Mouse (Mus musculus) MEL (cell line): Measurements from ENCODE around the gene Ly6g6c. TPM values are rescaled to one million over a fixed set of nuclear protein-coding genes. Genes with fewer than 3 reads are reported as not detected.

Experiments used
- DNase-seq: peaks from one replicate; pipeline ENCODE4 v3.0.0; 2011; ENCODE audit warnings: low read depth, low spot score
- H3K27ac ChIP-seq: 2 replicates; pipeline ENCODE4 v1.5.1; 2012; ENCODE audit warnings: low read depth, mild to moderate bottlenecking, control low read depth, low read length, moderate library complexity; ENCODE audit not compliant: control insufficient read depth
- H3K27me3 ChIP-seq, 2 experiments: fragments of 150-350 bp in 1 of 2; sonication (generic) in 1 of 2; 2 replicates each; pipeline ENCODE4 v1.6.1; 2012; ENCODE audit warnings: low read length in 2 of 2, mild to moderate bottlenecking in 2 of 2, improper control_type of control experiment in 1 of 2, moderate library complexity in 1 of 2; ENCODE audit not compliant: insufficient read depth in 2 of 2, control insufficient read depth in 1 of 2
- H3K36me3 ChIP-seq, 2 experiments: 2 replicates each; pipeline ENCODE4 v1.6.1; 2012 to 2014; ENCODE audit warnings: low read length in 2 of 2, improper control_type of control experiment in 1 of 2, inconsistent platforms in 1 of 2, mild to moderate bottlenecking in 1 of 2; ENCODE audit not compliant: insufficient read depth in 2 of 2, control insufficient read depth in 1 of 2
- H3K4me1 ChIP-seq, 2 experiments: fragments of 150-350 bp in 1 of 2; sonication (generic) in 1 of 2; 2 replicates each; pipeline ENCODE4 v1.6.1; 2012; ENCODE audit warnings: low read length in 2 of 2, improper control_type of control experiment in 1 of 2, mild to moderate bottlenecking in 1 of 2; ENCODE audit not compliant: insufficient read depth in 2 of 2, control insufficient read depth in 1 of 2
- H3K4me3 ChIP-seq, 2 experiments: fragments of 150-350 bp in 1 of 2; sonication (generic) in 1 of 2; 2 replicates each; pipeline ENCODE4 v1.5.1; 2012; ENCODE audit warnings: low read depth in 2 of 2, low read length in 2 of 2, mild to moderate bottlenecking in 2 of 2, moderate library complexity in 2 of 2, control low read depth in 1 of 2, improper control_type of control experiment in 1 of 2; ENCODE audit not compliant: control insufficient read depth in 1 of 2, insufficient read depth in 1 of 2
- H3K79me2 ChIP-seq: 2 replicates; pipeline ENCODE4 v1.6.1; 2012; ENCODE audit warnings: mild to moderate bottlenecking, low read length, moderate library complexity; ENCODE audit not compliant: control insufficient read depth, poor library complexity, insufficient read depth
- H3K9ac ChIP-seq: 2 replicates; pipeline ENCODE4 v1.6.1; 2012; ENCODE audit warnings: low read depth, mild to moderate bottlenecking, control low read depth, low read length, moderate library complexity; ENCODE audit not compliant: control insufficient read depth, poor library complexity, severe bottlenecking
- H3K9me3 ChIP-seq: fragments of 150-350 bp; sonication (generic); replicated peaks from 2 replicates; pipeline ENCODE4 v1.6.1; 2012; ENCODE audit warnings: mild to moderate bottlenecking, low read length, improper control_type of control experiment, moderate library complexity; ENCODE audit not compliant: insufficient read depth
- BHLHE40 ChIP-seq: IDR thresholded peaks from 2 replicates; pipeline ENCODE4 v1.6.1; 2012; ENCODE audit warnings: low read depth, mild to moderate bottlenecking, inconsistent platforms, low read length, improper control_type of control experiment, borderline replicate concordance
- CHD1 ChIP-seq: IDR thresholded peaks from 2 replicates; pipeline ENCODE4 v1.6.1; 2012; ENCODE audit warnings: low read depth, mild to moderate bottlenecking, inconsistent platforms, low read length, improper control_type of control experiment
- CHD2 ChIP-seq: IDR thresholded peaks from 2 replicates; pipeline ENCODE4 v1.6.1; 2011; ENCODE audit warnings: low read length, improper control_type of control experiment
- CTCF ChIP-seq, 3 experiments: IDR thresholded peaks in 2 of 3; conservative IDR thresholded peaks in 1 of 3; 2 replicates each; pipeline ENCODE4 v1.5.1; 2011 to 2012; ENCODE audit warnings: low read length in 3 of 3, low read depth in 2 of 3, mild to moderate bottlenecking in 2 of 3, improper control_type of control experiment in 1 of 3, inconsistent platforms in 1 of 3, mixed read lengths in 1 of 3, moderate library complexity in 1 of 3; ENCODE audit not compliant: control insufficient read depth in 1 of 3, insufficient read depth in 1 of 3, poor library complexity in 1 of 3, severe bottlenecking in 1 of 3
- E2F4 ChIP-seq: IDR thresholded peaks from 2 replicates; pipeline ENCODE4 v1.6.1; 2011; ENCODE audit warnings: low read depth, low read length, improper control_type of control experiment, borderline replicate concordance
- ELF1 ChIP-seq: IDR thresholded peaks from 2 replicates; pipeline ENCODE4 v1.6.1; 2014; ENCODE audit warnings: low read depth, mild to moderate bottlenecking, inconsistent platforms, low read length, improper control_type of control experiment, moderate library complexity
- EP300 ChIP-seq, 2 experiments: IDR thresholded peaks; 2 replicates each; pipeline ENCODE4 v1.6.1; 2011; ENCODE audit warnings: improper control_type of control experiment in 2 of 2, low read length in 2 of 2, low read depth in 1 of 2, mild to moderate bottlenecking in 1 of 2
- ETS1 ChIP-seq: IDR thresholded peaks from 2 replicates; pipeline ENCODE4 v1.6.1; 2012; ENCODE audit warnings: low read depth, mild to moderate bottlenecking, inconsistent platforms, low read length, improper control_type of control experiment, moderate library complexity
- GATA1 ChIP-seq: IDR thresholded peaks from 2 replicates; pipeline ENCODE4 v1.6.1; 2011; ENCODE audit warnings: low read depth, low read length, improper control_type of control experiment
- HCFC1 ChIP-seq: IDR thresholded peaks from 2 replicates; pipeline ENCODE4 v1.6.1; 2012; ENCODE audit warnings: low read depth, mild to moderate bottlenecking, inconsistent platforms, low read length, improper control_type of control experiment, moderate library complexity
- JUND ChIP-seq: IDR thresholded peaks from 2 replicates; pipeline ENCODE4 v1.6.1; 2011; ENCODE audit warnings: low read depth, mild to moderate bottlenecking, improper control_type of control experiment, low read length
- KAT2A ChIP-seq: conservative IDR thresholded peaks from 2 replicates; pipeline ENCODE4 v1.6.1; 2012; ENCODE audit warnings: low read depth, low read length, improper control_type of control experiment, inconsistent platforms
- MAFK ChIP-seq: IDR thresholded peaks from 2 replicates; pipeline ENCODE4 v1.6.1; 2011; ENCODE audit warnings: low read depth, mild to moderate bottlenecking, low read length, improper control_type of control experiment, borderline replicate concordance
- MAX ChIP-seq: IDR thresholded peaks from 2 replicates; pipeline ENCODE4 v1.6.1; 2011; ENCODE audit warnings: low read length, improper control_type of control experiment
- MAZ ChIP-seq: IDR thresholded peaks from 2 replicates; pipeline ENCODE4 v1.6.1; 2012; ENCODE audit warnings: low read depth, mild to moderate bottlenecking, inconsistent platforms, low read length, improper control_type of control experiment
- MEF2A ChIP-seq: IDR thresholded peaks from 2 replicates; pipeline ENCODE4 v1.6.1; 2014; ENCODE audit warnings: low read depth, mild to moderate bottlenecking, inconsistent platforms, low read length, improper control_type of control experiment; ENCODE audit not compliant: poor library complexity, insufficient replicate concordance, severe bottlenecking; ENCODE audit errors: extremely low read depth
- MXI1 ChIP-seq: IDR thresholded peaks from 2 replicates; pipeline ENCODE4 v1.6.1; 2011; ENCODE audit warnings: mild to moderate bottlenecking, low read depth, low read length, improper control_type of control experiment
- MYC ChIP-seq: IDR thresholded peaks from 2 replicates; pipeline ENCODE4 v1.6.1; 2011; ENCODE audit warnings: low read depth, mild to moderate bottlenecking, low read length, improper control_type of control experiment, moderate library complexity
- NELFE ChIP-seq: IDR thresholded peaks from 2 replicates; pipeline ENCODE4 v1.6.1; 2011; ENCODE audit warnings: low read depth, low read length, improper control_type of control experiment
- NRF1 ChIP-seq: IDR thresholded peaks from 2 replicates; pipeline ENCODE4 v1.6.1; 2014; ENCODE audit warnings: low read depth, mild to moderate bottlenecking, inconsistent platforms, low read length, improper control_type of control experiment, moderate library complexity; ENCODE audit not compliant: poor library complexity, insufficient read depth, severe bottlenecking
- POLR2A ChIP-seq, 2 experiments: IDR thresholded peaks; 2 replicates each; pipeline ENCODE4 v1.6.1; 2011 to 2012; ENCODE audit warnings: low read length in 2 of 2, mild to moderate bottlenecking in 2 of 2, control low read depth in 1 of 2, improper control_type of control experiment in 1 of 2, low read depth in 1 of 2, moderate library complexity in 1 of 2; ENCODE audit not compliant: control insufficient read depth in 1 of 2, insufficient read depth in 1 of 2, poor library complexity in 1 of 2
- POLR2AphosphoS5 ChIP-seq: IDR thresholded peaks from 2 replicates; pipeline ENCODE4 v1.6.1; 2012; ENCODE audit warnings: low read depth, borderline replicate concordance, mild to moderate bottlenecking, inconsistent platforms, low read length, moderate library complexity, mixed read lengths
- RAD21 ChIP-seq: IDR thresholded peaks from 2 replicates; pipeline ENCODE4 v1.6.1; 2011; ENCODE audit warnings: mild to moderate bottlenecking, low read depth, low read length, improper control_type of control experiment
- RCOR1 ChIP-seq: IDR thresholded peaks from 2 replicates; pipeline ENCODE4 v1.6.1; 2012; ENCODE audit warnings: low read depth, mild to moderate bottlenecking, inconsistent platforms, low read length, improper control_type of control experiment
- SIN3A ChIP-seq: IDR thresholded peaks from 2 replicates; pipeline ENCODE4 v1.6.1; 2012; ENCODE audit warnings: low read length, improper control_type of control experiment, inconsistent platforms
- SMC3 ChIP-seq: IDR thresholded peaks from 2 replicates; pipeline ENCODE4 v1.6.1; 2011; ENCODE audit warnings: low read depth, low read length, improper control_type of control experiment
- TAL1 ChIP-seq: IDR thresholded peaks from 2 replicates; pipeline ENCODE4 v1.6.1; 2012; ENCODE audit warnings: mild to moderate bottlenecking, inconsistent platforms, low read length, moderate library complexity, mixed read lengths
- TBP ChIP-seq: IDR thresholded peaks from 2 replicates; pipeline ENCODE4 v1.8.0; 2011; ENCODE audit warnings: low read depth, low read length, improper control_type of control experiment
- TCF12 ChIP-seq: IDR thresholded peaks from 2 replicates; pipeline ENCODE4 v1.6.1; 2014; ENCODE audit warnings: low read depth, mild to moderate bottlenecking, inconsistent platforms, low read length, improper control_type of control experiment, moderate library complexity
- UBTF ChIP-seq: IDR thresholded peaks from 2 replicates; pipeline ENCODE4 v1.6.1; 2012; ENCODE audit warnings: low read depth, mild to moderate bottlenecking, inconsistent platforms, low read length, improper control_type of control experiment, moderate library complexity, borderline replicate concordance; ENCODE audit not compliant: insufficient read depth
- USF2 ChIP-seq, 2 experiments: IDR thresholded peaks; 2 replicates each; pipeline ENCODE4 v1.6.1; 2011 to 2012; ENCODE audit warnings: improper control_type of control experiment in 2 of 2, low read length in 2 of 2, borderline replicate concordance in 1 of 2, inconsistent platforms in 1 of 2, low read depth in 1 of 2, mild to moderate bottlenecking in 1 of 2; ENCODE audit not compliant: insufficient read depth in 1 of 2
- ZC3H11A ChIP-seq: IDR thresholded peaks from 2 replicates; pipeline ENCODE4 v1.6.1; 2012; ENCODE audit warnings: low read depth, mild to moderate bottlenecking, inconsistent platforms, low read length, improper control_type of control experiment
- ZKSCAN1 ChIP-seq: IDR thresholded peaks from 2 replicates; pipeline ENCODE4 v1.6.1; 2012; ENCODE audit warnings: low read depth, mild to moderate bottlenecking, inconsistent platforms, low read length, improper control_type of control experiment, moderate library complexity
- polyA plus RNA-seq, 2 experiments: library from polyadenylated mRNA; stranded (reverse) in 1 of 2; unstranded in 1 of 2; fragments of >175 nt in 1 of 2; fragments of >200 nt in 1 of 2; gene quantifications; 2 replicates each; pipeline versions ENCODE4 v1.2.1 to v1.2.4; 2012; ENCODE audit warnings: low replicate concordance in 2 of 2, low read depth in 1 of 2; ENCODE audit not compliant: insufficient read length in 2 of 2, insufficient read depth in 1 of 2, missing spikeins in 1 of 2
- total RNA-seq: library from RNA; depleted of rRNA; stranded (reverse); fragments of 300-350 nt; gene quantifications from 2 replicates; pipeline ENCODE4 v1.2.3, GENCODE M21; 2012

The Ly6g6c gene
- total and polyA plus RNA-seq, 3 experiments: 0.24 TPM; not detected in 2

DNA sequence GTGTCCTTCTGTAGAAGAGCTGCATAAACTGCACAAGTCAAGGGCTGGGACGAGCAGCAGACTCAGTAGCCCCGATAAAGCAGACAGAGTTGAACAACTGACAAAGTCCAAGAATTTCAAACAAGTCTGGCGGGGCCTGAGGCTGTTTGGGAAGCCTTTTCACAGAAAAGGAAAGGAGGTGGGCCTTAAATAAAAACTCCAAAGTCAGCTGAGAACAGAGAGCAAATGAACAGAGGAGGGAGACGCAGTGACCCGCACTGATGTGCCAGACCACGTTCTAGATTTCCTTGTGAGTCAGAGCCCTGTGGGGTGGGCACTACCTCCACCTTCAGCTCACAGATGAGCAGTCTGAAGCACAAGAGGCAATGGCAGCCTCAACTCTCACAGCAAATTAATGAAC is 30.3 kb upstream of the Ly6g6c start (continued):
- no peak for TF ChIP-seq ZKSCAN1

DNA sequence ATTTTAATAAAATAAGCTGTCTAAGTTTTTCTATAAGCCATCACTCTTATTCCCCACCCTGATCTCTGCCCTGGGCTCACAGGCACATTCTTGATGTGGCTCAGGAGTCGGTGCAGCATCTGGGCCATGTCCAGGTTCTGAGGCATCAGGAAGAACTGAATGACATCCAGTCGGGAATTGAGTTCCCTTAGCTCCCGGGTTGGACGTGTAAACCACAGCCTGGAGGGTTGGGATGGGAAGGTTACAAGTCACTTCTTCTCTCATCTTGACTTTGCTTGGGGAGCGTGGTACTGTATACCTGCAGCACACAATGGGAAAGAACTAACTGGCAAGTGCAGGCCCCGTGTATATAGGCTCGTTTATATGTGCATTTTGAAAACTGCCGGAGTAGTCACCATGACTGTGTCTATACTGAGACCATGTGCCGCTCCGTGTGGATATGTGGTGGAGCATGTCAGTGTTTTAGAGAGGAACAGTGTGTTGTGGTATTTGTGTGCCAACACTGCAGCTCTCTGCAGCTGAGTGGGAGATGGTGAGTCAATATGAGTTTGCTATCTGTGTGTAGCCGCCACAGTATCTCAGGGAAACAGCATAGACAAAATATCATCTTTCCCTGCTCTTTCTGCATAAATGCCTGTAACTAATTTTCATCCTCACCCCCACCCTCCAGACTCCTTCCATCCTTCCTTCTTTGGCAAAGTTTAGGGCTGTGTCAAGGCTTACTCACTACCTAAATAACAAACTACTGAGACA is 25.9 kb upstream of the Ly6g6c start:
- H3K79me2 ChIP-seq: no peaks in the 10 kb centered on the region
- no peaks in the 10 kb centered on the region for H3K27me3 ChIP-seq
- peaks cover 0 to 11% of the 10 kb centered on the region in 2 experiments; a peak in 2 of 4 replicates for H3K36me3 ChIP-seq
- DNase-seq: peak; percentile 81
- H3K9ac ChIP-seq: no peak overlapping the region
- no peak overlapping the region for H3K4me3 ChIP-seq
- no peaks in the 10 kb centered on the region for H3K9me3 ChIP-seq
- peak overlapping the region; percentile 6; the same call in 1 of the 2 replicates for H3K27ac ChIP-seq
- H3K4me1 ChIP-seq: peaks cover under 1 to 22% of the 10 kb centered on the region in 2 experiments; a peak in 3 of 4 replicates
- TF ChIP-seq TAL1: peak; percentile 77
- TF ChIP-seq NRF1: no peak
- TF ChIP-seq ELF1: no peak
- no peak for TF ChIP-seq SMC3
- TF ChIP-seq RCOR1: no peak
- no peak for TF ChIP-seq SIN3A
- TF ChIP-seq USF2 (IDR thresholded peaks at IDR 0.05; ENCODE audit: borderline replicate concordance in 1 of 2, insufficient read depth in 1 of 2, low read depth in 1 of 2, low read length in 2 of 2): no peak
- TF ChIP-seq POLR2AphosphoS5: no peak
- no peak for TF ChIP-seq UBTF
- no peak for TF ChIP-seq MEF2A
- TF ChIP-seq MAZ: no peak
- TF ChIP-seq BHLHE40: no peak
- TF ChIP-seq MYC: no peak
- TF ChIP-seq POLR2A (IDR thresholded peaks at IDR 0.05; ENCODE audit: control insufficient read depth in 1 of 2, insufficient read depth in 1 of 2, low read depth in 1 of 2, low read length in 2 of 2, poor library complexity in 1 of 2): no peak
- no peak for TF ChIP-seq E2F4
- no peak for TF ChIP-seq MXI1
- peak; percentile 45 to 62; a peak in 3 of 4 replicates for TF ChIP-seq EP300 (IDR thresholded peaks at IDR 0.05; ENCODE audit: low read depth in 1 of 2, low read length in 2 of 2)
- 0 out of 2 replicates have a peak, but pooled peaks have one; percentile 24 for TF ChIP-seq TCF12
- no peak for TF ChIP-seq NELFE
- TF ChIP-seq ZKSCAN1: no peak
- no peak for TF ChIP-seq KAT2A
- TF ChIP-seq ETS1: peak; percentile 62; the same call in 1 of the 2 replicates
- 0 out of 2 replicates have a peak, but pooled peaks have one; percentile 25 for TF ChIP-seq TBP
- no peak for TF ChIP-seq CHD1
- no peak for TF ChIP-seq CHD2
- 0 out of 2 replicates have a peak, but pooled peaks have one; percentile 25 for TF ChIP-seq MAX
- TF ChIP-seq GATA1: peak; percentile 78
- TF ChIP-seq HCFC1: no peak
- no peak for TF ChIP-seq CTCF (IDR thresholded peaks at IDR 0.05 in 2 of 3, conservative IDR thresholded peaks at IDR 0.05 in 1 of 3; ENCODE audit: control insufficient read depth in 1 of 3, insufficient read depth in 1 of 3, low read depth in 2 of 3, low read length in 3 of 3, poor library complexity in 1 of 3, severe bottlenecking in 1 of 3)
- TF ChIP-seq ZC3H11A: no peak
- TF ChIP-seq MAFK: no peak
- TF ChIP-seq RAD21: no peak
- TF ChIP-seq JUND: no peak
